Mouse (Mus musculus): ENCODE measurements around the gene Lcp1. TPM values are rescaled to one million over a fixed set of nuclear protein-coding genes. Genes with fewer than 3 reads are reported as not detected.

Gene Lcp1
- total and polyA plus RNA-seq, 3 experiments = 258 to 777 (median 373) TPM

DNA sequence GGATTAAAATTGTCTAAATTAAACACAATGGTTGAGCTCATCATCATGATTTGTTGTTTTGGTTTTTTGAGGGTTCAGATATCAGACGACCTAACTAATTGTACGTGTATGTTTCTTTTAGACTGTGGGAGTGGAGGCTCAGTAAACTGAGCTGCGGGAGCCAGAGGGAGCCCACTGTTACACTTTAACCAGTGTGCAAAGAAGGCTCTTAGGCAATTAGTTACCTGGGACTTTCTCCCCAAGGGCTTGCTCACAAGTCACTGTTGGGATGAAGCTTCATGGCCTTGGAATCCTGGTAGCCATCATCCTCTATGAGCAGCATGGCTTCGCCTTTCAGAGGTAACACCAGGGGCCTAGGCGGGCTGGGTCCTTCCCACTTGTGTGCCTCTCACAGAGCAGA lies 111.2 kb downstream of the Lcp1 start, which contains the start of gene Cpb2:
Cpb2 (plus strand) TSS at position 201 of the 400 bp plus-strand sequence.
- H3K4me3 ChIP-seq (replicated peaks in 1 of 3; ENCODE audit: low read depth in 2 of 3, low read length in 2 of 3, poor library complexity in 1 of 3) = no peak within 1 kb of the TSS
- dilution Hi-C loops (cut with MboI; ENCODE audit: extremely low pct_ligation_motif_present, extremely low pct_unique_long_range_greater_than_20kb, low sequenced_read_pairs) = no loop called here
- H3K4me2 ChIP-seq (ENCODE audit: insufficient read depth, low read depth, poor library complexity, severe bottlenecking) = no peak within 1 kb of the TSS
- no peaks in the 10 kb centered on the region for H3K36me3 ChIP-seq (replicated peaks in 1 of 2; ENCODE audit: control insufficient read depth in 1 of 2, insufficient read depth in 1 of 2, low read length in 1 of 2)
- H3K9me3 ChIP-seq (replicated peaks; ENCODE audit: low read length) = no peaks in the 10 kb centered on the region
- no peaks in the 10 kb centered on the region for H3K27me3 ChIP-seq (replicated peaks)
- no peak within 1 kb of the TSS for H3K27ac ChIP-seq (ENCODE audit: insufficient read depth, low read depth)
- in situ Hi-C loops (cut with MboI; ENCODE audit: low pct_ligation_motif_present, low pct_unique_long_range_greater_than_20kb, low sequenced_read_pairs) = no loop called here
- H3K79me2 ChIP-seq (replicated peaks; ENCODE audit: control insufficient read depth, extremely low read depth, insufficient read depth, poor library complexity, severe bottlenecking) = no peaks in the 10 kb centered on the region
- H3K9ac ChIP-seq (ENCODE audit: insufficient read depth, low read depth) = no peak within 1 kb of the TSS
- no peak for DNase-seq (ENCODE audit: extremely low read depth)
- no peak for TF ChIP-seq UBTF (IDR thresholded peaks at IDR 0.05; ENCODE audit: low read depth, low read length)
- TF ChIP-seq GABPA (IDR thresholded peaks at IDR 0.05; ENCODE audit: insufficient replicate concordance, low read depth, low read length) = no peak
- TF ChIP-seq TBP (conservative IDR thresholded peaks at IDR 0.05; ENCODE audit: low read depth, low read length) = no peak
- TF ChIP-seq PAX5 (IDR thresholded peaks at IDR 0.05; ENCODE audit: low read length) = no peak
- no peak for TF ChIP-seq JUN (IDR thresholded peaks at IDR 0.05; ENCODE audit: insufficient read depth, low read depth, low read length)
- TF ChIP-seq MAX (IDR thresholded peaks at IDR 0.05; ENCODE audit: low read length) = no peak
- TF ChIP-seq E2F4 (IDR thresholded peaks at IDR 0.05; ENCODE audit: insufficient replicate concordance, low read depth, low read length) = no peak
- TF ChIP-seq RCOR1 (conservative IDR thresholded peaks at IDR 0.05; ENCODE audit: low read depth, low read length) = no peak
- TF ChIP-seq ELF1 (IDR thresholded peaks at IDR 0.05; ENCODE audit: low read depth, low read length) = no peak
- no peak for TF ChIP-seq MEF2A (IDR thresholded peaks at IDR 0.05; ENCODE audit: borderline replicate concordance, low read depth, low read length)
- no peak for TF ChIP-seq ZC3H11A (IDR thresholded peaks at IDR 0.05; ENCODE audit: low read depth, low read length)
- TF ChIP-seq BHLHE40 (IDR thresholded peaks at IDR 0.05; ENCODE audit: low read depth, low read length) = no peak
- no peak for TF ChIP-seq MAFK (IDR thresholded peaks at IDR 0.05; ENCODE audit: insufficient replicate concordance, low read length)
- TF ChIP-seq NELFE (IDR thresholded peaks at IDR 0.05; ENCODE audit: low read depth, low read length) = no peak
- peaks cover 0 to 21% of the 10 kb centered on the region in 2 experiments; a peak in 2 of 4 replicates for H3K4me1 ChIP-seq (ENCODE audit: control insufficient read depth in 1 of 2, insufficient read depth in 2 of 2)

DNA sequence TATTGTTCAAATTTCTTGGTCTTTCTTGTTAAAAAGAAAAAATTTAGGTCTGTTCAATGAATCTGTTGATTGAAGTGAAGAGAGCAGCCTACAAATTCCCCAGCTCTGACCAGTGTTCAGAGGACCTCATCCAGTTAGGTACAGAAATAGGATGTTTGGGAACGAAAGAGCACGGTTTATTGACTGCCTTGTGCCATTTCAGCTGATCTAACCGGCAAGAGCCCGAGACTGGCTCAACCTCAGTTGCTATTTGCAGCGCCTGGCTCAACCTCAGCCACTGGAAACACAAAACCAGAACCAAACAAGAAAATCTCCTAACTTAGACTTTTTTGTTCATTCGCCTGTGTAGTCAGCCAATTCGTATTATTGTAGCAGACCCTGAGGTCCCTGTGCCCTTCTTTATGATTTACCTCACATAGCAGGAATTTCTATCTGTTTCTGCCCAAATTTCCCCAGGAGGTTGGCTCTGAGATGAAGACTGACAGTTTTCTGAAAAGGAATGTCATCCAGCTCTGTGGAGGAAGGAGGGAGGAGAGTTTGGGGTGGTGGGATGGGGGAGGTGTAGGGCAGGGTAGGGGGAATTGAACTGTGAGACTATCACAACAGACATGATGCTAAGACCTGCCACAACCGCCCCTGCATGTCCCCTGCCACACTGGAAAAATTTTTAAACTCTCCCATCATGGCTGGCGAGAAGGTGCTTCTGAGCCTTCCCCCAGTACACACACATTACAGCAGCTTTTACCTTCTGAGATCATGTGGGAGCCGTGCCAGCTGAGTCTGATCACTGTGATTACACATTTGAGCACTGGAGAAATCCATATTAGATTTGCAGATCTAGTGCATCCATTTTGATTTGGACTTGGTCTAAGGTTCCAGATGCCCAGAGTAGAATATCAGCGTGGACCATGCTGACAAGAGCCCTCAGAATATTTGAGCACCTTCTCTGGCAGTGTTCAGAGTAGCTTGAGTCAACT lies 115.4 kb downstream of the Lcp1 start:
- Histone ChIP-seq H3K79me2 (replicated peaks; ENCODE audit: control insufficient read depth, extremely low read depth, insufficient read depth, poor library complexity, severe bottlenecking) (no peaks in the 10 kb centered on the region), H3K27me3 (replicated peaks) (no peaks in the 10 kb centered on the region), H3K27ac (ENCODE audit: insufficient read depth, low read depth) (no peak overlapping the region), H3K4me1 (ENCODE audit: control insufficient read depth in 1 of 2, insufficient read depth in 2 of 2) (no peaks in the 10 kb centered on the region), H3K4me2 (ENCODE audit: insufficient read depth, low read depth, poor library complexity, severe bottlenecking) (no peak overlapping the region), H3K36me3 (replicated peaks in 1 of 2; ENCODE audit: control insufficient read depth in 1 of 2, insufficient read depth in 1 of 2, low read length in 1 of 2) (no peaks in the 10 kb centered on the region), H3K4me3 (replicated peaks in 1 of 3; ENCODE audit: low read depth in 2 of 3, low read length in 2 of 3, poor library complexity in 1 of 3) (no peak overlapping the region), H3K9ac (ENCODE audit: insufficient read depth, low read depth) (no peak overlapping the region), H3K9me3 (replicated peaks; ENCODE audit: low read length) (no peaks in the 10 kb centered on the region)
- no peak for DNase-seq (ENCODE audit: extremely low read depth)
- TF ChIP-seq TBP (conservative IDR thresholded peaks at IDR 0.05; ENCODE audit: low read depth, low read length) (no peak), HCFC1 (IDR thresholded peaks at IDR 0.05; ENCODE audit: low read depth, low read length) (no peak), ELF1 (IDR thresholded peaks at IDR 0.05; ENCODE audit: low read depth, low read length) (no peak), NELFE (IDR thresholded peaks at IDR 0.05; ENCODE audit: low read depth, low read length) (no peak), KAT2A (IDR thresholded peaks at IDR 0.05; ENCODE audit: insufficient replicate concordance, low read length) (no peak), PAX5 (IDR thresholded peaks at IDR 0.05; ENCODE audit: low read length) (no peak), SIN3A (IDR thresholded peaks at IDR 0.05; ENCODE audit: low read length) (no peak), JUND (conservative IDR thresholded peaks at IDR 0.05; ENCODE audit: low read depth, low read length) (no peak), MXI1 (IDR thresholded peaks at IDR 0.05; ENCODE audit: low read depth, low read length) (no peak), RAD21 (IDR thresholded peaks at IDR 0.05; ENCODE audit: low read depth, low read length) (no peak), SMC3 (IDR thresholded peaks at IDR 0.05; ENCODE audit: low read depth, low read length) (no peak), CHD2 (IDR thresholded peaks at IDR 0.05; ENCODE audit: low read length) (no peak), NRF1 (IDR thresholded peaks at IDR 0.05; ENCODE audit: low read depth, low read length) (no peak), CHD1 (IDR thresholded peaks at IDR 0.05; ENCODE audit: low read depth, low read length) (no peak)
- in situ Hi-C loops (cut with MboI; ENCODE audit: low pct_ligation_motif_present, low pct_unique_long_range_greater_than_20kb, low sequenced_read_pairs) (no loop called here), dilution Hi-C loops (cut with MboI; ENCODE audit: extremely low pct_ligation_motif_present, extremely low pct_unique_long_range_greater_than_20kb, low sequenced_read_pairs) (no loop called here)
